Mouse (Mus musculus) intestine, embryonic 16.5 days (tissue): ENCODE measurements around the gene Mst1r. TPM values are rescaled to one million over a fixed set of nuclear protein-coding genes. Genes with fewer than 3 reads are reported as not detected.

Experiments used
- ATAC-seq: fragments of 200-750 bp; cut with Nextera tagmentation; 2 replicates; pipeline ENCODE4 v1.8.0; 2017; ENCODE audit warnings: moderate TSS enrichment, moderate library complexity
- H3K27ac ChIP-seq: fragments of 300-500 bp; sonication (generic); 2 replicates; pipeline ENCODE4 v1.5.1; 2014; ENCODE audit warnings: mild to moderate bottlenecking, low read length
- H3K27me3 ChIP-seq: fragments of 300-500 bp; sonication (generic); replicated peaks from 2 replicates; pipeline ENCODE4 v1.6.1; 2014; ENCODE audit warnings: low read length, control low read depth, mixed read lengths; ENCODE audit not compliant: control insufficient read depth, insufficient read depth
- H3K36me3 ChIP-seq: fragments of 300-500 bp; sonication (generic); 2 replicates; pipeline ENCODE4 v1.6.1; 2014; ENCODE audit warnings: low read length, control low read depth; ENCODE audit not compliant: control insufficient read depth, insufficient read depth
- H3K4me1 ChIP-seq: fragments of 300-500 bp; sonication (generic); 2 replicates; pipeline ENCODE4 v1.6.1; 2014; ENCODE audit warnings: low read length, control low read depth, mixed read lengths; ENCODE audit not compliant: control insufficient read depth, insufficient read depth
- H3K4me2 ChIP-seq: fragments of 300-500 bp; sonication (generic); 2 replicates; pipeline ENCODE4 v1.6.1; 2014; ENCODE audit warnings: low read depth, low read length, control low read depth
- H3K4me3 ChIP-seq: fragments of 300-500 bp; sonication (generic); 2 replicates; pipeline ENCODE4 v1.5.1; 2014; ENCODE audit warnings: mild to moderate bottlenecking, low read length
- H3K9ac ChIP-seq: fragments of 300-500 bp; sonication (generic); 2 replicates; pipeline ENCODE4 v1.6.1; 2014; ENCODE audit warnings: low read depth, low read length
- H3K9me3 ChIP-seq: fragments of 300-500 bp; sonication (generic); 2 replicates; pipeline ENCODE4 v1.6.1; 2016; ENCODE audit warnings: low read length, control low read depth; ENCODE audit not compliant: control insufficient read depth
- WGBS: fragments of 180-500 bp; shearing (Covaris S2); extraction: QIAGEN DNeasy Blood & Tissue Kit; methylation state at CpG from one replicate; pipeline ENCODE4 v1.1.7; 2014; 5-methylcytosine and 5-hydroxymethylcytosine counted together
- polyA plus RNA-seq: library from polyadenylated mRNA; unstranded; fragments of >200 nt; fragmentation: Nextera tagmentation; extraction: Ambion mirVana; gene quantifications from 2 replicates; pipeline ENCODE4 v1.2.1, GENCODE M21; 2015

Gene Mst1r
- polyA plus RNA-seq, 1 experiment from 2014 or later, result 13.3 TPM

- H3K9me3 ChIP-seq, result no peaks in the 10 kb centered on the region
- no peak overlapping the region for H3K9ac ChIP-seq
- WGBS, result 36% methylated on average over 7 of the region's 7 CpGs
- peaks cover 5% of the 10 kb centered on the region; the same call in 1 of the 2 replicates for H3K4me1 ChIP-seq
- H3K27me3 ChIP-seq, result no peaks in the 10 kb centered on the region
- no peak overlapping the region for H3K4me3 ChIP-seq
- H3K36me3 ChIP-seq, result no peaks in the 10 kb centered on the region
- H3K27ac ChIP-seq, result no peak overlapping the region
- no peak overlapping the region for H3K4me2 ChIP-seq
- ATAC-seq, result 0 out of 2 replicates have a peak, but pooled peaks have one; percentile 56
These were observed 16.3 kb downstream of the Mst1r start for GRCm38 (mm10) chr9:107923021-107923420.

- 31% methylated on average over 6 of the region's 6 CpGs for WGBS
These were observed 17.3 kb downstream of the Mst1r start for GRCm38 (mm10) chr9:107923956-107924355.

GRCm38 (mm10) chr9:107925251-107925650 is 18.6 kb downstream of the Mst1r start:
- H3K36me3 ChIP-seq, result no peaks in the 10 kb centered on the region
- H3K27me3 ChIP-seq, result no peaks in the 10 kb centered on the region
- H3K27ac ChIP-seq, result no peak overlapping the region
- H3K9ac ChIP-seq, result no peak overlapping the region
- no peak overlapping the region for H3K4me3 ChIP-seq
- H3K9me3 ChIP-seq, result no peaks in the 10 kb centered on the region
- H3K4me1 ChIP-seq, result peaks cover 9% of the 10 kb centered on the region
- H3K4me2 ChIP-seq, result no peak overlapping the region
- ATAC-seq, result no peak
- 34% methylated on average over 3 of the region's 3 CpGs for WGBS

More at GRCm38 (mm10) chr9:107923956-107924355, 17.3 kb downstream of the Mst1r start:
- no peaks in the 10 kb centered on the region for H3K27me3 ChIP-seq
- H3K27ac ChIP-seq, result no peak overlapping the region
- H3K4me1 ChIP-seq, result peaks cover 9% of the 10 kb centered on the region
- H3K4me2 ChIP-seq, result no peak overlapping the region
- H3K4me3 ChIP-seq, result no peak overlapping the region
- no peaks in the 10 kb centered on the region for H3K36me3 ChIP-seq
- ATAC-seq, result no peak
- no peaks in the 10 kb centered on the region for H3K9me3 ChIP-seq
- no peak overlapping the region for H3K9ac ChIP-seq

- Histone ChIP-seq H3K4me2 (no peak overlapping the region), H3K36me3 (no peaks in the 10 kb centered on the region), H3K27me3 (no peaks in the 10 kb centered on the region), H3K27ac (no peak overlapping the region), H3K4me3 (no peak overlapping the region), H3K4me1 (peaks cover 21% of the 10 kb centered on the region), H3K9me3 (no peaks in the 10 kb centered on the region), H3K9ac (no peak overlapping the region)
- no peak for ATAC-seq
- WGBS, result 41% methylated on average over 9 of the region's 9 CpGs
These were observed 20.3 kb downstream of the Mst1r start for GRCm38 (mm10) chr9:107926920-107927420.

- Histone ChIP-seq H3K36me3 (no peaks in the 10 kb centered on the region), H3K4me2 (no peak overlapping the region), H3K9me3 (no peaks in the 10 kb centered on the region), H3K27me3 (no peaks in the 10 kb centered on the region), H3K9ac (0 out of 2 replicates have a peak overlapping the region, but pooled peaks have one; percentile 2), H3K4me1 (peaks cover 22% of the 10 kb centered on the region), H3K4me3 (no peak overlapping the region), H3K27ac (no peak overlapping the region)
- 67% methylated on average over 5 of the region's 5 CpGs for WGBS
- ATAC-seq, result no peak
These were observed 21.1 kb downstream of the Mst1r start for GRCm38 (mm10) chr9:107927749-107928148.

- WGBS, result 72% methylated on average over 3 of the region's 3 CpGs
- no peaks in the 10 kb centered on the region for H3K27me3 ChIP-seq
- H3K9me3 ChIP-seq, result no peaks in the 10 kb centered on the region
- H3K9ac ChIP-seq, result 0 out of 2 replicates have a peak within 1 kb of the TSS, but pooled peaks have one; percentile 2
- H3K4me3 ChIP-seq, result no peak within 1 kb of the TSS
- H3K36me3 ChIP-seq, result no peaks in the 10 kb centered on the region
- no peak within 1 kb of the TSS for H3K4me2 ChIP-seq
- H3K27ac ChIP-seq, result no peak within 1 kb of the TSS
- peaks cover 22% of the 10 kb centered on the region for H3K4me1 ChIP-seq
- 0 out of 2 replicates have a peak, but pooled peaks have one; percentile 34 for ATAC-seq
These were observed 21.5 kb downstream of the Mst1r start, which contains the start of gene Actl11 for GRCm38 (mm10) chr9:107928169-107928568. Gene Actl11 (plus strand): TSS chr9:107928469.

GRCm38 (mm10) chr9:107932221-107932620 is 25.5 kb downstream of the Mst1r start:
- 61% methylated on average over 4 of the region's 4 CpGs for WGBS

GRCm38 (mm10) chr9:107934146-107934545 is 27.5 kb downstream of the Mst1r start:
- H3K9ac ChIP-seq, result no peak overlapping the region
- ATAC-seq, result no peak

More at GRCm38 (mm10) chr9:107932221-107932620, 25.5 kb downstream of the Mst1r start:
- H3K27ac ChIP-seq, result no peak overlapping the region
- H3K36me3 ChIP-seq, result no peaks in the 10 kb centered on the region
- no peak overlapping the region for H3K4me3 ChIP-seq
- H3K27me3 ChIP-seq, result peaks cover 14% of the 10 kb centered on the region
- ATAC-seq, result no peak
- no peak overlapping the region for H3K4me2 ChIP-seq
- H3K9ac ChIP-seq, result no peak overlapping the region
- H3K9me3 ChIP-seq, result no peaks in the 10 kb centered on the region
- H3K4me1 ChIP-seq, result peaks cover 31% of the 10 kb centered on the region

GRCm38 (mm10) chr9:107935374-107935773 is 28.7 kb downstream of the Mst1r start, which contains the start of gene Camkv:
Gene Camkv (plus strand): TSS chr9:107935674.
- peaks cover 16% of the 10 kb centered on the region for H3K27me3 ChIP-seq
- no peaks in the 10 kb centered on the region for H3K9me3 ChIP-seq
- peak within 1 kb of the TSS; percentile 66 for H3K9ac ChIP-seq
- no peak within 1 kb of the TSS for H3K27ac ChIP-seq
- 13% methylated on average over 3 of the region's 3 CpGs for WGBS
- H3K36me3 ChIP-seq, result no peaks in the 10 kb centered on the region
- no peak for ATAC-seq
- H3K4me3 ChIP-seq, result peak within 1 kb of the TSS; percentile 53
- H3K4me1 ChIP-seq, result peaks cover 22% of the 10 kb centered on the region
- peak within 1 kb of the TSS; percentile 94 for H3K4me2 ChIP-seq

More at GRCm38 (mm10) chr9:107934146-107934545, 27.5 kb downstream of the Mst1r start:
- Histone ChIP-seq H3K27me3 (peaks cover 16% of the 10 kb centered on the region), H3K36me3 (no peaks in the 10 kb centered on the region), H3K9me3 (no peaks in the 10 kb centered on the region), H3K4me3 (no peak overlapping the region), H3K27ac (no peak overlapping the region), H3K4me1 (peaks cover 22% of the 10 kb centered on the region), H3K4me2 (no peak overlapping the region)
- WGBS, result 85% methylated on average over 11 of the region's 11 CpGs
